Mouse (Mus musculus) kidney, adult 2 months (tissue): ENCODE measurements around the gene Olfr535. TPM values are rescaled to one million over a fixed set of nuclear protein-coding genes. Genes with fewer than 3 reads are reported as not detected.
"Not testable (repeated sequence)": the region's sequence is repeated elsewhere in the genome, so short reads cannot be mapped to it uniquely, and the experiment has no call there.

Experiments used
- DNase-seq: peaks from one replicate; pipeline ENCODE4 v3.0.0; 2021
- H3K27ac ChIP-seq: fragments of 200-500 bp; 2 replicates; pipeline ENCODE4 v1.5.1; 2012; ENCODE audit warnings: low read depth, low read length, control low read depth, inconsistent platforms; ENCODE audit not compliant: insufficient read depth
- H3K27me3 ChIP-seq: fragments of 200-500 bp; replicated peaks from 2 replicates; pipeline ENCODE4 v1.6.1; 2012; ENCODE audit warnings: mild to moderate bottlenecking, moderate library complexity, low read length, inconsistent platforms; ENCODE audit not compliant: control insufficient read depth, insufficient read depth
- H3K36me3 ChIP-seq: fragments of 200-500 bp; 2 replicates; pipeline ENCODE4 v1.6.1; 2012; ENCODE audit warnings: mild to moderate bottlenecking, moderate library complexity, low read length, inconsistent platforms; ENCODE audit not compliant: control insufficient read depth, insufficient read depth
- H3K4me1 ChIP-seq: fragments of 200-500 bp; 2 replicates; pipeline ENCODE4 v1.6.1; 2011; ENCODE audit warnings: low read length; ENCODE audit not compliant: control insufficient read depth, insufficient read depth
- H3K4me3 ChIP-seq: fragments of 200-500 bp; 2 replicates; pipeline ENCODE4 v1.5.1; 2011; ENCODE audit warnings: mild to moderate bottlenecking, low read depth, low read length, control low read depth; ENCODE audit not compliant: insufficient read depth
- CTCF ChIP-seq: fragments of 200-500 bp; conservative IDR thresholded peaks from 2 replicates; pipeline ENCODE4 v1.5.1; 2011; ENCODE audit warnings: low read depth, mild to moderate bottlenecking, control low read depth, low read length, moderate library complexity, mixed read lengths; ENCODE audit not compliant: insufficient read depth, insufficient read length
- POLR2A ChIP-seq: fragments of 200-500 bp; IDR thresholded peaks from one replicate; pipeline ENCODE4 v1.6.1; 2011; ENCODE audit warnings: low read depth, low read length, control low read depth
- WGBS: fragments of 180-500 bp; shearing (Covaris S2); methylation state at CpG from one replicate; pipeline ENCODE4 v1.1.7; 2018; 5-methylcytosine and 5-hydroxymethylcytosine counted together
- polyA plus RNA-seq: library from polyadenylated mRNA; depleted of rRNA; stranded (reverse); fragments of >200 nt; gene quantifications from 2 replicates; pipeline ENCODE4 v1.2.3, GENCODE M21; 2012; rRNA removed

Olfr535 gene
- not detected in 2 replicates for polyA plus RNA-seq

DNA sequence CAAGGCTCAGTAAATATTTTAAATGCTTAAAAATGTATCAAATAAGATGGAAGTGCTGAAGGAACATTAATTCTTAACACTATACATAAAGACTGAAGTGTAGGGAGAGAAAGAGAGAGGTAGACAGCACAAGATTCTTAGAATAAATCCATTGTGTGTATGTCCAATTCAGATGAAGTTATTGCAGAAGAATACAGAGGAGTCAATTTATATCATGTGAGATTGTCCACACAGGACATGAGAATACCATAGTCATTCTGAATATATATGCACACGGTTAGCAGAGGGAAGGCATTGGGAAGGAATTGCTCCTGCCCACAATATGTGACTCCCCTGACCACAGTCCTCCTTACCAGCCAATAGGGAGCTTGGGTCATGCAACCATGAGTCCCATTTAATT, at the start of gene Olfr535:
Gene Olfr535, plus strand, starts transcription at position 301 of the 400 bp plus-strand sequence.
- Histone ChIP-seq H3K27me3 (no peaks in the 10 kb centered on the region), H3K4me1 (no peaks in the 10 kb centered on the region), H3K4me3 (no peak within 1 kb of the TSS), H3K36me3 (no peaks in the 10 kb centered on the region), H3K27ac (no peak within 1 kb of the TSS)
- DNase-seq: no peak
- WGBS: 92% methylated on average over 1 of the region's 1 CpGs
- TF ChIP-seq CTCF: no peak
- no peak for TF ChIP-seq POLR2A

DNA sequence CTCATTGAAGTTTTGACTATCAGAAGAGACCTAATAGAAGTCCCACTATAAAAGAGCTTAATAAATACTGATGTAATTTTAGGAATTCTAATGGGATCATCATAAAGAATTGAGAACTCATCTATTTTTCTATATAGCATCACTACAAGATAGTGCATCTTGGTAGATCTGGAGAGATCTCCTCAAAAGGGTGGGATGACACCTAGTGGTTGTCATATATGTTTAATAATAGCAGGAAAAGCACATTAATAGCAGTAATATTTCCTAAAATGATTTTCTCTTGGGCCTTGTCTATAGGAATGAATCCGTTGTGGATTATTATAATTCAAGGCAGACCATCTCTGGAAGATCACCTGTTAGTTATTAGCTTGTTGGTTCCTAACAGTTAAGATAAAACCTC, 40.9 kb upstream of the Olfr535 start:
- no peaks in the 10 kb centered on the region for H3K36me3 ChIP-seq

GRCm38 (mm10) chr7:140463070-140463469, 20.9 kb upstream of the Olfr535 start, which contains the start of gene Olfr533:
Gene Olfr533 (plus strand): TSS chr7:140463370.
- not testable (repeated sequence) for H3K36me3 ChIP-seq, H3K27me3 ChIP-seq, H3K4me1 ChIP-seq, H3K4me3 ChIP-seq, H3K27ac ChIP-seq, DNase-seq
- WGBS: 67% methylated on average over 1 of the region's 1 CpGs

More for the DNA sequence above, 40.9 kb upstream of the Olfr535 start:
- H3K27ac ChIP-seq: no peak overlapping the region
- TF ChIP-seq CTCF: no peak
- TF ChIP-seq POLR2A: no peak
- no peak overlapping the region for H3K4me3 ChIP-seq
- 81% methylated on average over 1 of the region's 1 CpGs for WGBS
- no peaks in the 10 kb centered on the region for H3K4me1 ChIP-seq
- DNase-seq: no peak
- no peaks in the 10 kb centered on the region for H3K27me3 ChIP-seq

GRCm38 (mm10) chr7:140477886-140478285, 6.1 kb upstream of the Olfr535 start:
- TF ChIP-seq POLR2A: no peak
- TF ChIP-seq CTCF: no peak
- Histone ChIP-seq H3K4me1 (no peaks in the 10 kb centered on the region), H3K27me3 (no peaks in the 10 kb centered on the region), H3K36me3 (no peaks in the 10 kb centered on the region), H3K27ac (no peak overlapping the region), H3K4me3 (no peak overlapping the region)
- DNase-seq: no peak
- 58% methylated on average over 1 of the region's 1 CpGs for WGBS

DNA sequence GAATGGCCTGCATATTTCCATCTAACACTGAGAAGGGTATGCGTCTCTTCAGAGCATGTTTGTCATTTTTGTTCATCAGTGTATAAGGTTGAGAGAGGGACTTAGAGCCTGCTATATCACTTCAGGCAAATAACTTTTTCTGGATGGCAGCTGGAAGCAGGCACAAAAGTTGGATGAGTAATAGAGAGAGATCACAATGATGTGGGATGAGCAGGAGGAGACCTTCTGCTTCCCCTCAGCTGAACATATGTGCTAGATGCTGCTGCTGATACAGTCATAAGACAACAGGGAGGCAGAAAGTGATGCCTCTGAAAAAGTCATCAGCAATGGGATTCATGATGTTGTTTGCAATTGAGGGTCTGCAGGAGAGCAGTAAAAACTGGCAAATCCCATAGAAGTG, 5.3 kb upstream of the Olfr535 start:
- Histone ChIP-seq H3K27ac (no peak overlapping the region), H3K36me3 (no peaks in the 10 kb centered on the region), H3K4me3 (no peak overlapping the region), H3K4me1 (no peaks in the 10 kb centered on the region), H3K27me3 (no peaks in the 10 kb centered on the region)
- WGBS: 89% methylated on average over 1 of the region's 1 CpGs
- DNase-seq: no peak
- TF ChIP-seq CTCF (no peak), POLR2A (no peak)

DNA sequence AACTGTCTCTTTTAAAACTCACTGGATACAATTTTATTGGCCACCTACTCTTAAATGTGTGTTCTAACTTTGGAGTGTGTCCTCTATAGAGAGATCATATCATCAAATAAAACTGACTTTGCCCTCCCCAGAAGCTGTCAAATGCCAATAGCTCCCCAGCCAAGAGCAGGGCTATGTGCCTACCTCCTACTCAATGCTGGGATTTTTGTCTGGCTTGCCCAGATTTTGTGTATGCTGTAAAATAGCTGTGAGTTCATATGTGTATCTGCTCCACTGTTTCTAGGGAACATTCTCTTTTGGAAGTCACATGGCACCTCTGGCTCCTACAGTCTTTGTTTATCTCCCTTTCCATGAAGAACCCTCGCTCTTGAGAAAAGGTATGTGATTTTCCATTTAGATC, 5.0 kb downstream of the Olfr535 start:
- no peak for DNase-seq
- WGBS: 86% methylated on average over 1 of the region's 1 CpGs
- Histone ChIP-seq H3K4me3 (no peak overlapping the region), H3K36me3 (no peaks in the 10 kb centered on the region), H3K27me3 (no peaks in the 10 kb centered on the region), H3K27ac (no peak overlapping the region), H3K4me1 (no peaks in the 10 kb centered on the region)
- TF ChIP-seq CTCF (no peak), POLR2A (no peak)

GRCm38 (mm10) chr7:140494231-140494630, 10.2 kb downstream of the Olfr535 start:
- WGBS: 14% methylated on average over 2 of the region's 2 CpGs

GRCm38 (mm10) chr7:140494702-140495101, 10.7 kb downstream of the Olfr535 start:
- H3K27me3 ChIP-seq: no peaks in the 10 kb centered on the region; the same call in 1 of the 2 replicates
- H3K36me3 ChIP-seq: no peaks in the 10 kb centered on the region
- no peak overlapping the region for H3K27ac ChIP-seq
- H3K4me1 ChIP-seq: no peaks in the 10 kb centered on the region
- no peak for TF ChIP-seq POLR2A
- DNase-seq: no peak
- H3K4me3 ChIP-seq: no peak overlapping the region

More at GRCm38 (mm10) chr7:140494231-140494630, 10.2 kb downstream of the Olfr535 start:
- no peak for TF ChIP-seq POLR2A
- TF ChIP-seq CTCF: no peak
- no peak for DNase-seq
- Histone ChIP-seq H3K27me3 (no peaks in the 10 kb centered on the region; the same call in 1 of the 2 replicates), H3K27ac (no peak overlapping the region), H3K4me3 (no peak overlapping the region), H3K4me1 (no peaks in the 10 kb centered on the region), H3K36me3 (no peaks in the 10 kb centered on the region)

- H3K4me3 ChIP-seq, H3K4me1 ChIP-seq, H3K36me3 ChIP-seq, H3K27me3 ChIP-seq, H3K27ac ChIP-seq: not testable (repeated sequence)
- 54% methylated on average over 2 of the region's 2 CpGs for WGBS
- peak; percentile 12 for DNase-seq
Measured at GRCm38 (mm10) chr7:140507346-140508021, 23.5 kb downstream of the Olfr535 start, which contains the start of gene Olfr536. Gene Olfr536 (minus strand): TSS chr7:140507396.
